Mouse (Mus musculus) hematopoietic stem cell, adult 5-6 weeks (primary cell): Measurements from ENCODE around the gene Hdac9. TPM values are rescaled to one million over a fixed set of nuclear protein-coding genes. Genes with fewer than 3 reads are reported as not detected.
A peak's percentile ranks its signal among the peaks of the same experiment; 100 is the strongest.

Source experiments
- ATAC-seq, 2 experiments: fragments of 125-278 bp in 1 of 2; replicated peaks in 1 of 2; 2 replicates each; pipeline ENCODE4 v1.8.0; 2016 to 2017; ENCODE audit warnings: inconsistent platforms in 2 of 2, mild to moderate bottlenecking in 2 of 2, moderate number of reproducible peaks in 2 of 2, low read depth in 1 of 2, moderate TSS enrichment in 1 of 2; ENCODE audit not compliant: low FRiP score in 2 of 2, poor library complexity in 2 of 2, severe bottlenecking in 2 of 2, insufficient read depth in 1 of 2, low TSS enrichment in 1 of 2
- total RNA-seq: library from RNA; stranded (forward); fragments of 172-1452, 232-1000 nt; gene quantifications from 2 replicates; pipeline ENCODE4 v1.2.3, GENCODE M21; 2017

The Hdac9 gene
- total RNA-seq, 1 experiment from 2014 or later = 12.9 TPM

DNA sequence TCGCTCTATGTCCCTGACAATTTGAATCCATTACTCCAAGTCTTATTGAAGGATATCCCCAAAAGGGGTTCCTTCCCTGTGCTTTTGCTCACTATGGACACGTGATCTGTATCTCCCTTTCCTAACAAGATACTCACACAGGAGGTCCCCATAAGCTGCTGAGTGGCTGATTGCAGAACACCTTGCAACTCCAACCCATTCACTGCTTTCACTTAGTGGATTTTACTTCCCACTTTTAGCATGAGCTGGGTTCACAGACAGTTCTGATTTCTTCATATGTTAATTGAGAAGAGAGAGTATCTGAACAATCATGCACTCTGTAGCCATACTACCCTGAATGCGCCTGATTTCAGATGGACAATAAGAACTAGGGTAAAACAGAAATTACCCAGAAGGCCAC lies 740.1 kb downstream of the Hdac9 start:
- no peak for ATAC-seq

DNA sequence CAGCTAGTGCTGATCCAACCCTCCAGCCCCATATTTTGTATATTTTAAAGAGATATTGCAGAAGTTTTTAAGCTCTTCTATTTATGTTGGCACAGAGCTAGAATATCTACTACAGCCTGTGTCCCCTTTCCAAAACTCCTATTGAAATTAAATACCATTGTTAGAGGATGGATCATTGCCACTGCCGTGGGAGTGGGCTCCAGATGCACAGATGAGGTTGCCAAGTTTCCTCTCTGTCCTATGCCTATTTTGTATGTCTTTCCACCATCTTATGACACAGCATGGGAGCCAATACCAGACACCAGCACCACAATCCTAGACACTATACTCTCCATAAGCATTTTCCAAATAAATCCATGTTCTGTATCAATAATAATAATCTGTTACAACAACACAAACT lies 743.9 kb downstream of the Hdac9 start:
- no peak for ATAC-seq

DNA sequence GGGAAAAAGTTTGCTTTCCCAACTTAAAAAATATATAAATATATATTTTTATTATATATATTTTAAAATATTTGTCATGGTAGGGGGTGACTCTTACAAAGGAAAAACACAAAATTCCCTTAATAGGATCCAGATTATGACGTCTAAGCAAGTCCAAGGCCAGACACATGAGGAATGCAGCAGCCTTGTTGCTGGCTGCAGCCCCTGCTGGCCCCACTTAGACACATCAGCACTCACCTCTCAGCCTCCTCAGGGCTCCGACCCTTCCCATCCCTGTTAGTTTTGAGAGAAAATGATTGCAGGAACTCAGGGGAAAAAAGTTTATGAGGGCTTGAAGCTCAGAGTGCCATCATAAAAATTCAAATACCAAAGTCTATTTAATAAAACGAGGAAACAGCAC lies 746.3 kb downstream of the Hdac9 start:
- ATAC-seq = no peak

DNA sequence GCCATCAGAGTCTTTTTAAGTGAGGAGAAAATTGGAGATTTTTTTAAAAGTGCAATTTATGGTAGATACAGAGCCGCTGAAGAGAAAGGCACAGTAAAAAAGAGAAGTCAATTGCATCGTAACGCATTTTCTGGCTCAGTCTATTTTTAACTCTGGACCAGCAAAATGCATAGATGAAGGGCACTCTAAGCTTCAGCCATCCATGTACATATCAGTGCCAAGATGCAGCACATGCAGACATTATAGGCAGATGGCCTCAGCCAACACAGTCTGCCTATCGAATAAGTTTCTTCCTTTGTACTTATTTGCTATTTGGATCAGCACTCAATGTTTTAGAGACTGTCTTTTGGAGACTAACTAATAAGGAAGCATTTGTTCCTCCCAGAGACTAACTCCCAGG lies 751.2 kb downstream of the Hdac9 start:
- no peak for ATAC-seq

DNA sequence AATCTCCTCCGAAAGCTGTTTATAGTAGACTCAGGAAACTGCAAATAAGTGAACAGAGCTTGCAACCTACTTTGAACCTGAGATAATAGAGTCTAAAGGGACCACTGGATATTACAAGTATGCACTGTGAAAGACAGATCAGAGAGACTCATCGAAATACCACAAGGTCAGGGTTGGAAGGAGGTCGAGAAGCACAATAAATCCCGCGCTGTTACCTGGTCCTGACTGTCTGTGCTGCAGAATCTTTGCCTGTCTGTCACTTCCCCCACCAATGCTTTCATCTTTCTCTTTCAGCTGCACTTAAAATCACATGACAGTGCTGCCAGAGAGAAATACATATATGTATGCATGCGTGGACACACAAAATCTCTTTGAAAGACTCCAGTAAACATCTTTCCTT lies 760.6 kb downstream of the Hdac9 start:
- no peak for ATAC-seq

DNA sequence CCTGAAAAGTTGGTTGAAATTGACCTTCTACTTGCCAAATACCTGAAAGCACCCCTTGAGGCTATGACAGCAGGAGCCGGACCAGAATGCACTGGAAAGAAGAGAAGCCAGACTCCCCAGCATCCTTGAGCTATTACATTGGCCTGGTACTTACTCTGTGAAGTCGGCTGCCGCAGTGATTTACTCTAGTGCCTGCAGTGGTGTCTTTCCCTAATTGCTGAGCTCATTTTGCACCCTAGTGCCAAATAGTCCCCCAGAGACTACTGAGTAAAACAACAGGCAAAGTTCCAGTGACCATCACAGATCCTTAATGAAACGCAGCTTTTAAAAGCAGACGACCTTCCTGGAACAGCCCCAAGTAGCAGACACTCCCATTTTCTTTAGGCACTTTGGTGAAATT lies 761.2 kb downstream of the Hdac9 start:
- no peak for ATAC-seq

DNA sequence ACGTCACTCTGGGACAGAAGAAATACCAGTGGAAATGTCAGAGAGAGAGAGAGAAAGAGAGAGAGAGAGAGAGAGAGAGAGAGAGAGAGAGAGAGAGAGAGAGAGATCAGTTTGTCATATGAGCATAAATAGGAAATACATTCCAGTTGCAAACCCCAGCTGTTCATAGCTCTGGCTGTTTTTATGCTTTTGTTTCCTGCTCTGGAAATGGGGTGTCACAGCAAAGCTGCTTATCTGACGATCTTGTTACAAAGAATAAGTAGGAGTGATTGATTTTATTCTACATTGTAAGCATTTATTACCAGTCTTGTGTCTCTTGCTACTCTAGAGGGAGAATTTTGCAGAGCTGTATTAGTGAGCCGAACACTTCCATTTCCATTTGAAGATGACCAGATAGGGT lies 762.1 kb downstream of the Hdac9 start:
- no peak for ATAC-seq

DNA sequence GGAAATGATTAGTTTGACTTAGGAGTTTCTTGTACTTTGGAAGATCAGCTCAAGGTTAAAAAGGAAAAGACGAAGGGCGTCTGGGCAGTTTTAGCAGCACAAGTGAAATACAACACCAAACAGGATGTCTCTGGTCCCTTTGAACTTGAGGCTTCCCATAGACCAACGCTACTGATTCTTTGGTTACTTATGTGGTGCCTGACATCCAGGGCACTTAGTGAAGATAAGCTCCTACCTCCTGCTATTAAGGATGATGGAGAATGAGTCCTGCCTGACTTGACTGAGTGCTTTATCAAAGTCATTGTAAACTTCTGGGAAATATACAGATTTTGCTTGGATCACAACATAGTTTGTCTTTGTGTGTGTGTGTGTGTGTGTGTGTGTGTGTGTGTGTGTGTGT lies 765.6 kb downstream of the Hdac9 start:
- no peak for ATAC-seq

DNA sequence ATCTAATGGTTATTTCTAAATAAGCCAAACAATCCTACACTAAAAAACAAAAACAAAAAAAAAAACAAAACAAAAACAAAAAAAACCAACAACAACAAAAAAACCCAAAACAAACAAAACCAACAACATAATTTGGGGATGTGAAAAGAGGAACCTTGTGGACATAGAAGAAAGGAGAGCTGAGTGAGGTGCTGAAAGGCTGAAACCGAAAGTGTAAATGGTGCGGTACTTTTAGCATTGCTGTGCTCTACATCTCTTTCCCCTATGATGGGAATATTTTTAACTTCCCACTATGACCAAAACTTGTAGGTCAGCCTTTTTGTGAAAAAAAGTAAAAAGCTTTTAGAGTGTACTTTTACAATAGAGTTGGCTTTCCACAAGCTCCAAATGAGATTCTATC lies 774.2 kb downstream of the Hdac9 start:
- peak; percentile 72 to 91 for ATAC-seq

DNA sequence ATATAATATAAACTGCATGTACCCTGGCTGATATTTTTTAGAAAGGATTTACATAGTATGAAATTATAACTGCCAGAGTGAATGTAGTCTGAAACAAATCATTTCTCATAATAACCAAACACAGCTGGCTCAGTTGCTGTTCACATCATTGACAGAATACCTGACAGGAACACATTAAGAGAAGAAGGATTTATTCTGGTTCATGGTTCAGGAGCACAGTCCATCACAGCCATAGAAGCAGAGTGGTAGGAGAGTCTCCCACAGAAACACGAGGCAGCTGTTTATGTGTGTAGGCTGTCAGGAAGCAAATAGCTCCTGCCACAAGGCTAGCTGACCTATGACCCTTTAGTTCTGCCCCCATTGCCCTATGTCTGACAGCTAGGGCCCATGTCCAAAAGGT lies 803.6 kb downstream of the Hdac9 start:
- no peak for ATAC-seq

DNA sequence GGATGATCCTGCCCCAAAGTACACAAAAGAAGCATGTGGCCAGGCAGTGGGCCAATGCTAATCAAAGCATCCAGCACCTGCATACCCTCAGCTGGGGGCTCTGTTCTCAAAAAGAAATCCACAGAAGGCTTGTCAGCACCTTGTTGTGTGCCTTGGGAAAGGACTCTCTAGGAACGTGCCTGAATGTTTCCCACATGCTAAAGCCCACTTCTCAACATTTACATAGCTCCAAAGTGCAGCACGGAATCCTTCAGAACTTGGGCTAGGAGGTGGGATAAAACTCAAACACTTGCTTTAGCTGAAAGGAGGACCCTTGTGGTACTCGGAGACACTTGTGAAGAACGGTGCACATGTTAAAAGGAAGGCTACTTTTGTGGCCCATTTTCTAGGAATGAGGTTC lies 823.9 kb downstream of the Hdac9 start:
- no peak for ATAC-seq

DNA sequence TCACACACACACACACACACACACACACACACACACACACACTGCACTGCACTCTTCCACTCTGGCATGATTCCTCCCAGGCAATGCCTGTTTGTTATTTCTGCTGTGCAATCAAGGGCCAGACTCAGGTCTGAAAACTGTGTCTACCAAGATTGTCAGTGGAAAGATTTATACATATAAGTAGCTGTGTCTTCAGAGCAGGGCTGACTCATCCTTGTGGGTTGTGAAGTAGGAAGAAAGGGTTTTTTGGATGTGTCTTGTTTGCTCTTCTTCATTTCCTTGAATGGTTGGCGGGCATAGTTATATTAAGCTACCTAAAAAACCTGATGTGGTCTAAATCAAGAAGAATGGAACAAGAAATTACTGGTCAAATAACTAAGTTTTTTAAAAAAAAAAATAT lies 825.0 kb downstream of the Hdac9 start:
- ATAC-seq = no peak

DNA sequence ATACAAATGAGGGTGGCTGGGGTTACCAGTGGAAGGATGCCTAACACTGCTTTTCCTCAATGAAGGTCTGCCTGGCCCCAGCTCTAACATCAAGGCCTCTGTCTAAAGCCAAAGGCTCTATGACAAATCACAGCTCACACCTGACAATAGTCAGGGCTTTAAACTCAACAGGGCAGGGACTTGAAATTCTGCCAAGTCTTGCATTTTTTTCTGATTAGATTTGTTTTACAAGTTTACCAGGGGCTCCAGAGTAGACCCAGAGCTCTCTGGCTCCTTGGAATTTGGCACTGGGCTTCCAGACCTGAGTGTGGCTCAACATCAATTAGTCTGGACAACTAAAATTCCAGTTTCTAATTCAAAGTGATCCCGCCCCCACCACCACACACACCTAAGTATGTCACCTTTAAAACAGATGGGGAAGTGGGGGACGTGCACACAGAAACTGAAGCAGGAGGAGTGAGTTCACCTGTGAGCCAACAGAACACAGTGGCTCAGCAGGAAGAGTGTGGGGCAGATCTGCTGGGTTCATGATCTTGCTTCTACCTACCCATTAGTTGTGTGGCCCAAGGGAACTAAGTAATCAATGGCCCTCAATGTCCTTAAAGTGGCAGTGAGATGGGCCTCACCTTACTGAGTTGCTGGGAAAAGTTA lies 829.5 kb downstream of the Hdac9 start:
- ATAC-seq = no peak

DNA sequence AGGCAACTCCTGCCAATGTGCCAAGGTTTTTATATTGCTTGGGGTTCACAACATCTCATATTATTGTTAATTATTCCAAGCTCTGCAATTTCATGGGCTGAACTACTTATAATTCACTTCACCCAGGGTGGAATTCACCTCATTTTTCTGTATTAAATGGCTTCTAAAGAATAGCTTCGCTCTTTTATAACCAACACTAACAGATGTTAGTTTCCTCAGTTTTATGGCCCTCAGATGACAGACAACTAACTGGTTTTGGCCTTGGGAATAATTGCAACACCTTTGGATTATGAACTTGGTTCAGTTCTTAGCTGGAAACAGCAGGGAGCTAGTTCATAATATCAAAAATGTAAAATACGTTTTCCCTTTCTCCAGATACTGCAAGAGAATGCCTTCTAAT lies 839.9 kb downstream of the Hdac9 start:
- no peak for ATAC-seq

DNA sequence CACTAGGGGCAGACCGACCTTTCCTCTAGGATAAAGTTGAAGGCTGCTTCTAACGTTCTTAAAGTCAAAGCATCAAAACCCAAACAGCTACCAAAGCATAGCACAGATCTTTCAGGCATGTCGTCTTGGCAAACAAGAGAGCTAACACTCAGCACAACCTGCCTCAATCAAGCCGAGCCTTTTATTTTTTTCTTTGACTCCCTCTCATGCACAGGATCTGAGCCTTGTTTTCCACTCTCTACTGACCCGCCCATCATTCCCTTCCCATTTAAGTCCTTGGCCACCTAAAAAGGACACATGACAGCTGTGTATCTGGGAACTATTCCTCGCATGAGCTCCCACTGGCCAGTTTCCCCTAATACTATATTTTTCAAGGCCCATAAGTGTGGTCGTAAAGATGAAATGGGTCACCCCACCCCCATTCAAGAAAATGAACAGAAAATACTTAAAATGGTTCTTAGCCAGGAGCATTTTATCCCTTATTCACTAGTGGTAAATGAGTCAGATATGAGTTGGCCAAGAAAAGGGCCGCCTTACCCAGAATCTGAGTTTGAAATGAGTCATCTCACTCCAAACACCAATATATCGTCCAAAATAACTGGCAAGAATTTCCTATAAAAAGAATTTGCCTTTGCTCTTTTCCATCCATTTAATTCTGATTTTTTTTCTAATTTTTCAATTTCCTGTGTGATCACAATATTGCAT lies 840.9 kb downstream of the Hdac9 start:
- ATAC-seq = no peak

DNA sequence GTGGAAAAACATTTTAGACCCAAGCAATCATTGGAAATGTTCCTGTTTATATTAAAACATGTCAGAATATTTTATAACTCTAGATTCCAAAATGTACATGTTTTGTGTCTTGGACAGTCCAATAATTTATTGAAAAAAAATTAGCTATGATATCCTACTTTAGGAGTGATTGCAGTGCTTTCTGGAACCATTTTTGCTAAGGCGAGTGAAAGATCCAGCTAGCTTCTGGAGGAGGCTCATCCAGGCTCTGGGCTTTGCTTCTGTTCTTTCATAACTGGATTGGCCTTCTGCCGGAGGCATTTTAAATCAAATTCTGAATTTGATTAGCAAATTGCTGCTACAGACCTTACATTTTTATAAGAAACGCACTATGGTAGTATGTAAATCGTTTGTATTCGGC lies 864.4 kb downstream of the Hdac9 start:
- ATAC-seq = no peak

DNA sequence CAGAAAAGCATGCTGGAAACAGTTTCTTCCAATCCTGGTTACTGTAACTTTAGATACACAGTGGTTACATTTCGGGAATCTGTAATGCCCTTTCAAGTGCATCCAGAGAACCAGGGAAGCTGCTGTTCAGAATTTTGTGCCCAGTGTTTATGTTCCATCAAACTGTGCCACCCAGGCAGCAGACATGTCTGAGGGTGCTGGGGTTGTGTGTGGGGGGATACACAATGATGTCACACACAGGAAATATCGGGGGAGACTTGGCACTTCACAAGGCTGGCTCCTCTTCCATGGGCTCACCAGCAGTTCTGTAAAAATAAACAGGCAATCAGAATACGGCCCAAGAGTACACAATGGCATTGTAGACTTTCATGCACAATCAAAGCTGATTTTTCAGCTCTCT lies 864.9 kb downstream of the Hdac9 start:
- ATAC-seq = no peak

DNA sequence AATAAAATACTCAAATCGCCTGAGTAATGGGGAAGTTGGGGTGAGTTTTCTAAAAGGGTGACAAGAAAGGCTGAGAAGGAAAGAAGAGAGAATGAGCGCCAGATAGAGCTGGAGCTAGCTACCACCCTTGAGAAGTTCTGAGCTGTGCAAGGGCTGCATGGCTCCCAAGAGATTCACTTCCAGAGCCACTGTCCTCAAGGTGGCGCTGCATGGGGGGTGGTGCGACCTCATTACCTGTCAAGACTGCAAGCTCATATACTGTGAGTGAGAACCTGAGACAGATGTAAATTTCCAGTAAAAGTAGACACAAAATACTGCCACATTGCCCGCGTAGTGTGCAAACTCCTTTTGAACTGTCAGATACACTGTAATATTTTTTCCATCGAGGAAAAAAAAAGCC lies 865.8 kb downstream of the Hdac9 start:
- peak; percentile 32 to 53; a peak in 2 of 4 replicates for ATAC-seq

DNA sequence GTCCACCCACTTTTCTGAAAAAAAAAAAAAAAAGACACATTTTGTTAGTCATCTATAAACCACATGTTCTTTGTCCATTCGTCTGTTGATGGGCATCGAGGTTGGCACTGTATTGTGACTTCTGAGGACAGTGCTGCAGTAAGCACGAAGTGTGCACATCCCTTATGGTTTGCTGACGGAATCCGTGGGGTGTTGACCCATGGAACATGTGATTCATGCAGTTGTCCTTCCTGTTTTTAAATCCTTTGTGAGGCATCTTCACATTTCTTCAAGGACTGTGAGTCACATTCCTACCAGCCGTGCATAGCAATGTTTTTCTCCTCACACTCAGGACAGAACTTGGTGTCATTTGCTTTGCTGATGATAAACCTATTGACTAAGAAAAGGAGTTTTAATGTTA lies 875.9 kb downstream of the Hdac9 start:
- ATAC-seq = no peak
